ENCODE assay signal across 13 mouse cellular contexts in genomic region chr11:94455161-94455820, GRCm38 (mm10). TPM values are rescaled to one million over a fixed set of nuclear protein-coding genes. Genes with fewer than 3 reads are reported as not detected.
DNase-seq lines count a peak whose midpoint lies in the region; ATAC-seq and TF ChIP-seq lines count a peak whose summit lies in the region.
"Had no signal": no experiment of that assay in that cellular context is flagged by ENCODE, and none has a peak within 500 bp of the region (broad histone marks: within the 10 kb centered on the region; RNA-seq: fewer than 3 reads in every experiment).

No protein-coding gene starts in this region.

- no peak for TF ChIP-seq EP300 in liver, embryonic 14.5 days (IDR thresholded peaks at IDR 0.05; ENCODE audit: low read depth)

- DNase-seq in cerebellum, postnatal 10 days = peak; percentile 71 to 77
- DNase-seq in cerebellum, adult 11 months = no peak
- peak; percentile 70 for DNase-seq in brain, adult 2 months (ENCODE audit: low read depth, low spot score)
- peak in 1 of 3 experiments; percentile 11 for DNase-seq in liver, embryonic 14.5 days (ENCODE audit: low read depth in 3 of 3, low spot score in 3 of 3)
- no peak for DNase-seq in frontal cortex, postnatal 10 days (ENCODE audit: low spot score in 2 of 2)
- DNase-seq: kidney, postnatal 4 days had no signal

- H3K4me1 ChIP-seq in kidney, embryonic 15.5 days = peaks cover 50% of the 10 kb centered on the region
- H3K4me1 ChIP-seq in kidney, embryonic 14.5 days (ENCODE audit: control insufficient read depth, insufficient read depth, low read length) = peaks cover 22% of the 10 kb centered on the region
- peaks cover 12 to 27% of the 10 kb centered on the region in 2 experiments for H3K4me1 ChIP-seq in liver, embryonic 14.5 days (replicated peaks; ENCODE audit: control insufficient read depth in 2 of 2, insufficient read depth in 2 of 2, low read length in 1 of 2)

- WGBS in kidney, embryonic 15.5 days = 74% methylated on average over 10 of the region's 10 CpGs
- 72% methylated on average over 10 of the region's 10 CpGs for WGBS in kidney, embryonic 14.5 days
- 43% methylated on average over 10 of the region's 10 CpGs for WGBS in liver, embryonic 14.5 days (ENCODE audit: insufficient replicate concordance)

- no peak overlapping the region for H3K9ac ChIP-seq in kidney, embryonic 15.5 days
- H3K9ac ChIP-seq in kidney, embryonic 14.5 days (ENCODE audit: low read depth, low read length) = no peak overlapping the region
- peak overlapping the region; percentile 43 for H3K9ac ChIP-seq in liver, embryonic 14.5 days (replicated peaks)
- H3K9ac ChIP-seq: embryonic facial prominence, embryonic 12.5 days; limb, embryonic 12.5 days had no signal

- H3K9me3 ChIP-seq in kidney, embryonic 15.5 days (replicated peaks) = no peaks in the 10 kb centered on the region
- no peaks in the 10 kb centered on the region for H3K9me3 ChIP-seq in kidney, embryonic 14.5 days (ENCODE audit: control insufficient read depth, low read length)
- no peaks in the 10 kb centered on the region for H3K9me3 ChIP-seq in liver, embryonic 14.5 days (ENCODE audit: control insufficient read depth, low read length)
- H3K9me3 ChIP-seq: embryonic facial prominence, embryonic 12.5 days; G1E; limb, embryonic 12.5 days had no signal

- ATAC-seq in kidney, embryonic 15.5 days (replicated peaks; ENCODE audit: low FRiP score) = 0 out of 2 replicates have a peak, but pooled peaks have one; percentile 27
- ATAC-seq in kidney, embryonic 14.5 days (ENCODE audit: low FRiP score, low TSS enrichment) = no peak
- ATAC-seq in liver, embryonic 14.5 days (ENCODE audit: insufficient read depth) = peak; percentile 42
- no peak for ATAC-seq in activated CD4-positive, CD25-positive, alpha-beta regulatory T cell, adult 4 months

- H3K4me2 ChIP-seq in kidney, embryonic 15.5 days = no peak overlapping the region
- no peak overlapping the region for H3K4me2 ChIP-seq in kidney, embryonic 14.5 days (replicated peaks; ENCODE audit: low read depth, low read length)
- H3K4me2 ChIP-seq in liver, embryonic 14.5 days (ENCODE audit: low read depth) = peak overlapping the region; percentile 52
- H3K4me2 ChIP-seq: embryonic facial prominence, embryonic 12.5 days; limb, embryonic 12.5 days had no signal

- no peak for TF ChIP-seq CTCF in liver, embryonic 14.5 days (IDR thresholded peaks at IDR 0.05; ENCODE audit: low read depth)

- H3K27ac ChIP-seq in kidney, embryonic 15.5 days = no peak overlapping the region
- no peak overlapping the region for H3K27ac ChIP-seq in kidney, embryonic 14.5 days (ENCODE audit: low read depth, low read length)
- peak overlapping the region; percentile 61 for H3K27ac ChIP-seq in liver, embryonic 14.5 days
- H3K27ac ChIP-seq: embryonic facial prominence, embryonic 12.5 days; limb, embryonic 12.5 days; stomach, postnatal 0 days had no signal

- H3K36me3 ChIP-seq in kidney, embryonic 15.5 days = peaks cover 18% of the 10 kb centered on the region; the same call in 1 of the 2 replicates
- H3K36me3 ChIP-seq in kidney, embryonic 14.5 days (ENCODE audit: control insufficient read depth, insufficient read depth, low read length) = peaks cover 9% of the 10 kb centered on the region
- H3K36me3 ChIP-seq in liver, embryonic 14.5 days (replicated peaks; ENCODE audit: control insufficient read depth, insufficient read depth, low read depth) = no peaks in the 10 kb centered on the region
- H3K36me3 ChIP-seq: G1E had no signal

- H3K4me3 ChIP-seq in kidney, embryonic 15.5 days (replicated peaks) = no peak overlapping the region
- H3K4me3 ChIP-seq in kidney, embryonic 14.5 days (ENCODE audit: low read length) = no peak overlapping the region
- peak overlapping the region; percentile 43 to 56 for H3K4me3 ChIP-seq in liver, embryonic 14.5 days (ENCODE audit: insufficient read depth in 1 of 2, low read depth in 2 of 2, low read length in 2 of 2)
- H3K4me3 ChIP-seq: embryonic facial prominence, embryonic 12.5 days; limb, embryonic 12.5 days had no signal

- no peaks in the 10 kb centered on the region for H3K27me3 ChIP-seq in kidney, embryonic 15.5 days
- H3K27me3 ChIP-seq in kidney, embryonic 14.5 days (ENCODE audit: control insufficient read depth, insufficient read depth, low read length) = no peaks in the 10 kb centered on the region
- no peaks in the 10 kb centered on the region for H3K27me3 ChIP-seq in liver, embryonic 14.5 days (ENCODE audit: control insufficient read depth, insufficient read depth, low read length)
- H3K27me3 ChIP-seq: embryonic facial prominence, embryonic 12.5 days; limb, embryonic 12.5 days had no signal

RNA-seq across cellular contexts. Expression of gene Cacna1g, which starts 18.7 kb away (rescaled TPM):
- polyA plus RNA-seq in kidney, embryonic 15.5 days (2015; fragmentation: Nextera tagmentation; extraction: Ambion mirVana) = 8.5 and 9.9 TPM in 2 replicates
- polyA plus RNA-seq in kidney, embryonic 14.5 days (2014; fragmentation: Nextera tagmentation; extraction: Ambion mirVana) = 8.7 and 14.1 TPM in 2 replicates
- 6.1 and 7.3 TPM in 2 replicates for polyA plus RNA-seq in liver, embryonic 14.5 days (2012; rRNA removed)
- 0.89 and 3.1 TPM in 2 replicates for polyA plus RNA-seq in liver, embryonic 14.5 days (2014; fragmentation: Nextera tagmentation; extraction: Ambion mirVana)
- not detected for polyA plus RNA-seq in activated CD4-positive, CD25-positive, alpha-beta regulatory T cell, adult 4 months (2017; shearing (Covaris generic))
- polyA plus RNA-seq: G1E had no signal

RNA-seq across cellular contexts. Expression of gene Spata20, which starts 30.7 kb away (rescaled TPM):
- polyA plus RNA-seq in kidney, embryonic 15.5 days (2015; fragmentation: Nextera tagmentation; extraction: Ambion mirVana) = 0.05 and 0.19 TPM in 2 replicates
- 0.07 and 0.23 TPM in 2 replicates for polyA plus RNA-seq in kidney, embryonic 14.5 days (2014; fragmentation: Nextera tagmentation; extraction: Ambion mirVana)
- not detected in 2 replicates for polyA plus RNA-seq in liver, embryonic 14.5 days (2012; rRNA removed)
- not detected in 2 replicates for polyA plus RNA-seq in liver, embryonic 14.5 days (2014; fragmentation: Nextera tagmentation; extraction: Ambion mirVana)
- polyA plus RNA-seq in activated CD4-positive, CD25-positive, alpha-beta regulatory T cell, adult 4 months (2017; shearing (Covaris generic)) = not detected
- polyA plus RNA-seq: G1E had no signal

RNA-seq across cellular contexts. Expression of gene Epn3, which starts 44.5 kb away (rescaled TPM):
- 16.5 and 18.4 TPM in 2 replicates for polyA plus RNA-seq in kidney, embryonic 15.5 days (2015; fragmentation: Nextera tagmentation; extraction: Ambion mirVana)
- polyA plus RNA-seq in kidney, embryonic 14.5 days (2014; fragmentation: Nextera tagmentation; extraction: Ambion mirVana) = 13.4 and 16.4 TPM in 2 replicates
- polyA plus RNA-seq in liver, embryonic 14.5 days (2012; rRNA removed) = 0.02 and 0.04 TPM in 2 replicates
- not detected in 2 replicates for polyA plus RNA-seq in liver, embryonic 14.5 days (2014; fragmentation: Nextera tagmentation; extraction: Ambion mirVana)
- polyA plus RNA-seq in activated CD4-positive, CD25-positive, alpha-beta regulatory T cell, adult 4 months (2017; shearing (Covaris generic)) = not detected
- polyA plus RNA-seq: G1E had no signal

Comparison
In these comparisons a context has a peak if more than half of its experiments do, and no peak if none do; other contexts are left out.
1. DNase-seq: peak in cerebellum, postnatal 10 days (2 of 2) and brain, adult 2 months (single experiment); none in cerebellum, adult 11 months (single experiment) and frontal cortex, postnatal 10 days (0 of 2).
2. ATAC-seq: peak in kidney, embryonic 15.5 days (single experiment) and liver, embryonic 14.5 days (single experiment); none in kidney, embryonic 14.5 days (single experiment) and activated CD4-positive, CD25-positive, alpha-beta regulatory T cell, adult 4 months (single experiment).
3. H3K4me3 ChIP-seq: peak in liver, embryonic 14.5 days (2 of 2); none in kidney, embryonic 15.5 days (single experiment) and kidney, embryonic 14.5 days (single experiment).
4. RNA of gene Epn3, which starts 44.5 kb away (polyA plus RNA-seq): 16.5 to 18.4 TPM in kidney, embryonic 15.5 days and 13.4 to 16.4 TPM in kidney, embryonic 14.5 days; 0.02 to 0.04 TPM in liver, embryonic 14.5 days and not detected in activated CD4-positive, CD25-positive, alpha-beta regulatory T cell, adult 4 months; every median in the first group is over 10 times any median in the second.